Mouse (Mus musculus): ENCODE measurements around the gene Nckap1l. TPM values are rescaled to one million over a fixed set of nuclear protein-coding genes. Genes with fewer than 3 reads are reported as not detected.

The Nckap1l gene
- polyA plus RNA-seq, 1 experiment from 2014 or later = 3.2 TPM

DNA sequence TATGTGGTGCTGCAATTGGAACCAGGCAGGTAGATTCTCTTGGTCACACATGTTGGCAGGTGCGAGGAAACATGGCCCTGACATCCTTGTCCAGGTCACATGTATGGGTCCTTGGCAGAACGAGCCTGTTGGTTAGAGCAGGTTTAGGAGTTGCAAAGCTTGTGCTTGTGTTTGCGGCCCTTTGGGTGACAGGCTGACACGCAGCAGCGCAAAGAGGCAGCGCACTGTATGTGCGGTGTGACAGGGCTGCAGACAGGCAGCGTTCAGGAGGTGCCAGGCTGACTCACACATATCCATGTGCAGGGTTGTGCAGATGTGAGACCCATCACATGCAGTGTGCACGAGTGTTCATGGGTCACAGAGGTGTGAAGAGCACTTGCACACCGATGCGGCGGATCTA is 50.1 kb downstream of the Nckap1l start:
- no peak for DNase-seq (ENCODE audit: low spot score)
- ATAC-seq (replicated peaks; ENCODE audit: low FRiP score, low TSS enrichment, low read depth) = no peak
- no peak overlapping the region for H3K27ac ChIP-seq (ENCODE audit: low read depth)
- H3K4me3 ChIP-seq (ENCODE audit: low read depth, low read length) = peak overlapping the region; percentile 45; the same call in 1 of the 2 replicates
- peaks cover 28% of the 10 kb centered on the region for H3K27me3 ChIP-seq (replicated peaks; ENCODE audit: control insufficient read depth, insufficient read depth, low read length)
- H3K36me3 ChIP-seq (ENCODE audit: control insufficient read depth, insufficient read depth, low read length) = no peaks in the 10 kb centered on the region
- H3K9me3 ChIP-seq (ENCODE audit: control insufficient read depth, low read length) = no peaks in the 10 kb centered on the region
- WGBS = 42% methylated on average over 12 of the region's 12 CpGs
- peak overlapping the region; percentile 95 for H3K4me2 ChIP-seq (ENCODE audit: low read length)
- H3K4me1 ChIP-seq (replicated peaks; ENCODE audit: control insufficient read depth, insufficient read depth, low read length) = 0 out of 2 replicates have a peak, but pooled peaks cover 2% of the 10 kb centered on the region
- no peak overlapping the region for H3K9ac ChIP-seq (ENCODE audit: low read length)

DNA sequence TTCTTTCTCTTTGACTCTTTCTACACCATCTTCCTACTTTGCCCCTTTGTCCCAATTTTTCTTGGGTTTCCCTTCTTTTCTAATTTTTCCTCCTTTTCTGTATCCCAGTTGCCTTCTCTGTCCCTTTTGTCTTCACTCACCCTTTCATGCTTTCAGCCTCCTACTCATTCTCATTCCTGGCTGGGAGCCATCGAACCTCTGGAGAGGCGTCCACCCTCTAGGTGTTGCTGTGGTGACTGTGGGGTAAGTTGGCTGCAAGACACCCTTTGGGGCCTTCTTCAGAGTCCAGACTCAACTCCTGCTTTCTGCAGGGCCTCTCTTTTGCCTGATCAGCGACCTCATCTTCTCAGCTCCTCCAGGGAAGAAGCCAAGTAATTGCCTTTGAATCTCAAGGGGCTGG is 55.7 kb downstream of the Nckap1l start:
- Histone ChIP-seq H3K27me3 (replicated peaks; ENCODE audit: control insufficient read depth, insufficient read depth, low read length) (peaks cover 18% of the 10 kb centered on the region), H3K9me3 (ENCODE audit: control insufficient read depth, low read length) (no peaks in the 10 kb centered on the region), H3K36me3 (ENCODE audit: control insufficient read depth, insufficient read depth, low read length) (no peaks in the 10 kb centered on the region), H3K4me3 (ENCODE audit: low read depth, low read length) (no peak overlapping the region), H3K9ac (ENCODE audit: low read length) (no peak overlapping the region), H3K4me2 (ENCODE audit: low read length) (no peak overlapping the region), H3K4me1 (replicated peaks; ENCODE audit: control insufficient read depth, insufficient read depth, low read length) (peaks cover 3% of the 10 kb centered on the region; the same call in 1 of the 2 replicates), H3K27ac (ENCODE audit: low read depth) (no peak overlapping the region)
- no peak for ATAC-seq (replicated peaks; ENCODE audit: low FRiP score, low TSS enrichment, low read depth)
- WGBS = 59% methylated on average over 3 of the region's 3 CpGs
- DNase-seq (ENCODE audit: low spot score) = no peak

DNA sequence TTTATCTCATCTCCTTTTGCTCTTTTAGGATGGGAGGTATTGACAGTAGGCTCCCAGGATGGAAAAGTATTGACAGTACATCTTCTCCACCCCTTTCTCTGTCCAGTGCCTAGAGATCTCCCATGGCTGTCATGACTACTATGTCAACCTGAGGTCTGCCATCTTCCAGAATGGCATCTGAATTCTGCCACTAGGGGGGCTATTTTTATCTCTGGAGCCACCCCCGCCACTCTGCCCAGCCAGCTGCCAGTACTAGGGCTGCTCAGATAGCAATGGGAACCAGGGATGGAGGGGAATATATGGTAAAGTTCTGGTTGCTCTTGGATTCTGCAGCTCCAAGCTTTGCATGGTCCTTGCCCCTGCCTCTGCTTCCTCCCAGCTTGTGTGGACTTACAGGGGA is 58.1 kb downstream of the Nckap1l start:
- peaks cover 8% of the 10 kb centered on the region; the same call in 1 of the 2 replicates for H3K4me1 ChIP-seq (replicated peaks; ENCODE audit: control insufficient read depth, insufficient read depth, low read length)
- H3K36me3 ChIP-seq (ENCODE audit: control insufficient read depth, insufficient read depth, low read length) = no peaks in the 10 kb centered on the region
- H3K4me2 ChIP-seq (ENCODE audit: low read length) = no peak overlapping the region
- H3K9ac ChIP-seq (ENCODE audit: low read length) = no peak overlapping the region
- ATAC-seq (replicated peaks; ENCODE audit: low FRiP score, low TSS enrichment, low read depth) (no peak), DNase-seq (ENCODE audit: low spot score) (no peak)
- WGBS = 74% methylated on average over 1 of the region's 1 CpGs
- H3K9me3 ChIP-seq (ENCODE audit: control insufficient read depth, low read length) = no peaks in the 10 kb centered on the region
- no peak overlapping the region for H3K4me3 ChIP-seq (ENCODE audit: low read depth, low read length)
- 0 out of 2 replicates have a peak, but pooled peaks cover 4% of the 10 kb centered on the region for H3K27me3 ChIP-seq (replicated peaks; ENCODE audit: control insufficient read depth, insufficient read depth, low read length)
- H3K27ac ChIP-seq (ENCODE audit: low read depth) = no peak overlapping the region

DNA sequence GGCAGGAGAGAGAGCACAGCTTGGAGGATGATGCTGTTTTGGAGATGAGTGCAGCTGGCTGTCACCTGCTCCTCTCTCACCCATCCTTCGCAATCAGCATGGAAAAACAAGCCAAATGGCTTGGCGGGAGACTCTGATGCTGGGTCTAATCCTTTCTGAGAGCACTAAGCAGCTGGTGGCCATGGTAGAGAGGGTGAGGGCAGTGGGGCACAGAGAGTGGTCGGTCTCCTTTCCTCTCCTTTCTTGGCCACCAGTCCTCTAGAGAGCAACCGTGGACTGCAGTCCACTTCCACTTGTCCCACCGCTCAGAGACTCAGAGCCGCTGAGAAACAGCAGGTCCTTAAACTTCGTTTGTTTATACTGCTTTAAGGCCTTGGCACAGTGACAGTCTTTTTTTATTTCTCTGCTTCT is 60.0 kb downstream of the Nckap1l start:
- Histone ChIP-seq H3K27ac (ENCODE audit: low read depth) (no peak overlapping the region), H3K4me2 (ENCODE audit: low read length) (peak overlapping the region; percentile 52), H3K4me1 (replicated peaks; ENCODE audit: control insufficient read depth, insufficient read depth, low read length) (peaks cover 8% of the 10 kb centered on the region; the same call in 1 of the 2 replicates), H3K9me3 (ENCODE audit: control insufficient read depth, low read length) (no peaks in the 10 kb centered on the region), H3K9ac (ENCODE audit: low read length) (no peak overlapping the region), H3K36me3 (ENCODE audit: control insufficient read depth, insufficient read depth, low read length) (no peaks in the 10 kb centered on the region), H3K4me3 (ENCODE audit: low read depth, low read length) (peak overlapping the region; percentile 32; the same call in 1 of the 2 replicates), H3K27me3 (replicated peaks; ENCODE audit: control insufficient read depth, insufficient read depth, low read length) (0 out of 2 replicates have a peak, but pooled peaks cover 4% of the 10 kb centered on the region)
- no peak for DNase-seq (ENCODE audit: low spot score)
- 9% methylated on average over 7 of the region's 7 CpGs for WGBS
- peak; percentile 40 for ATAC-seq (replicated peaks; ENCODE audit: low FRiP score, low TSS enrichment, low read depth)

DNA sequence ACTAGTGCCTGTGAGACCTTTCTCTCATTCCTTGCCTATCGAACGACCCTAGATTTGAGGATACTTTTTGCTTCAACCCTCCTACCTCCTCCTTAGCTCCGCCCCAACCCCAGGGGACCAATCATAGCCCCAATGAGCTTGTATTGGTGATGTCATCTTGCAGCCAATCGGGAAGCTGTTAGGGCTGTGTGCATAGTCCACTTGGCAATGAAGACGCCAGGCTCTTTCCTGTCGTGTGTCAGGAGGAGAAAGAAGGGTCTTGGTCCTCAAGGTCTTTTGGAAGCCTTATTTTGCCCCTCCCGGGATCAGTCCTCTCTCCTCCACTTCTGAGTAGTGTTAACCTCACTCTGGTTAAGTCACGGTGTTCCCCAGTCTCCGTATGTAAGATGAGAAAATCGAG is 60.5 kb downstream of the Nckap1l start:
- Histone ChIP-seq H3K4me3 (ENCODE audit: low read depth, low read length) (peak overlapping the region; percentile 32), H3K9ac (ENCODE audit: low read length) (0 out of 2 replicates have a peak overlapping the region, but pooled peaks have one; percentile 21), H3K9me3 (ENCODE audit: control insufficient read depth, low read length) (no peaks in the 10 kb centered on the region), H3K4me1 (replicated peaks; ENCODE audit: control insufficient read depth, insufficient read depth, low read length) (peaks cover 8% of the 10 kb centered on the region; the same call in 1 of the 2 replicates), H3K4me2 (ENCODE audit: low read length) (peak overlapping the region; percentile 52), H3K27me3 (replicated peaks; ENCODE audit: control insufficient read depth, insufficient read depth, low read length) (0 out of 2 replicates have a peak, but pooled peaks cover 4% of the 10 kb centered on the region), H3K36me3 (ENCODE audit: control insufficient read depth, insufficient read depth, low read length) (no peaks in the 10 kb centered on the region), H3K27ac (ENCODE audit: low read depth) (0 out of 2 replicates have a peak overlapping the region, but pooled peaks have one; percentile 14)
- 4% methylated on average over 10 of the region's 10 CpGs for WGBS
- ATAC-seq (replicated peaks; ENCODE audit: low FRiP score, low TSS enrichment, low read depth) = peak; percentile 97
- peak; percentile 81 for DNase-seq (ENCODE audit: low spot score)

DNA sequence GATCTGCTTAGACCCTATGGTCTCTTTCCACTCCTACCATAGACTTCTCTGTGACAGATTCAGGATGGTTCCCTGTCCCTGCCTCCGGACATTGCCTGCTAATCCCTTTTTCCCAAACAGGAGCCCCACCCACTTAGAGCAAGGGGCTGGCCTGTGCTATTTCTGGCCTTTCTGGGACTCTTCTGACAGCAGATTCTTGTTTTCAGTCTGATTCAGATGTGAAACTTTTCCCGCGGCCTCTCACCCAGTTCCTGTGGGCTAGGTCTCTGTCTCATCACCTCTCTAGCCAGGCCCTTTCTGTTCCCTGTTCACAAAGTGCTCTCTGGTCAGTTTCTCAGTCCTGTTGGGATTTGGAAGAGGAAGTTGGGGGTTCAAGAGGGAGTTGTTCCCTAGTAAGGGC is 61.3 kb downstream of the Nckap1l start:
- peak overlapping the region; percentile 52; the same call in 1 of the 2 replicates for H3K4me2 ChIP-seq (ENCODE audit: low read length)
- DNase-seq (ENCODE audit: low spot score) (no peak), ATAC-seq (replicated peaks; ENCODE audit: low FRiP score, low TSS enrichment, low read depth) (no peak)
- H3K36me3 ChIP-seq (ENCODE audit: control insufficient read depth, insufficient read depth, low read length) = no peaks in the 10 kb centered on the region
- no peak overlapping the region for H3K4me3 ChIP-seq (ENCODE audit: low read depth, low read length)
- H3K27me3 ChIP-seq (replicated peaks; ENCODE audit: control insufficient read depth, insufficient read depth, low read length) = 0 out of 2 replicates have a peak, but pooled peaks cover 4% of the 10 kb centered on the region
- 14% methylated on average over 3 of the region's 3 CpGs for WGBS
- peaks cover 8% of the 10 kb centered on the region; the same call in 1 of the 2 replicates for H3K4me1 ChIP-seq (replicated peaks; ENCODE audit: control insufficient read depth, insufficient read depth, low read length)
- no peak overlapping the region for H3K9ac ChIP-seq (ENCODE audit: low read length)
- no peaks in the 10 kb centered on the region for H3K9me3 ChIP-seq (ENCODE audit: control insufficient read depth, low read length)
- no peak overlapping the region for H3K27ac ChIP-seq (ENCODE audit: low read depth)

DNA sequence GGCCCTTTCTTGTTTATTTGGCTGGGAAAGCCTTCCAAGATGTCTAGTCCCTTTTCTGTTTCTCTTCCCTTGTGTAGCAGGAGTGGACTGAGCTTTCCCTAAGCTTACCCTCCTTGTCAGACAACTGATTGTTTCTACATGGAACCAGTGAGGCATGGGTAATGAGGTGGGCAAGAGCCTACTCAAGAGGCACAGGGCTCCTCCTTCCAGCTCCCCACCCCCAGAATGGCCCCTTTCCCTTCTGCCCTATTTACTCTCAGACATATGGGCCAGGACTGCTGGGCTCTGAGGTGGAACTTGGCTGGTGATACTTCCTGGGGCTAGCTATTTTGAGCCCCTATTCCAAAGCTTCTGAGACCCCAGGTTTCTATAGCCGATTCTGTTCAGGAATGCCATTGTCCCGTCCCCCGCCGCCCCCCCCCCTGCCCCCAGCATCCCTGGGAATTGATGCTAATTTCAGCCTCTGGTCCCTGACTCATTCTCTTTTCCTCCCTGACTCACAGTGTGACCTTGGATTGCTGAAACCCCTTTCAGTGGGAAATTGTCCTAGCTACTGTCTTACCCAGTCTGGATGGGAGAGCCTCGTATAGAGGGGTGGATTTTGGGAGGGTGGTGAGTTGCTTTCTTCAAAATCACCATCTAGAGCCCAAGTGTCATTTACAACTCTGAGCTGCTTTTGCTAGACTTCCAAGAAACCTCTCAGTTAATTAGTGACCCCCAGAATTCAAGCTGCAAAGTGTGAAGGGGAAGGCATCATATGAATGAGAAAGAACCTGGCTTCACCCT is 65.2 kb downstream of the Nckap1l start:
- Histone ChIP-seq H3K27me3 (replicated peaks; ENCODE audit: control insufficient read depth, insufficient read depth, low read length) (no peaks in the 10 kb centered on the region), H3K4me2 (ENCODE audit: low read length) (no peak overlapping the region), H3K27ac (ENCODE audit: low read depth) (no peak overlapping the region), H3K4me1 (replicated peaks; ENCODE audit: control insufficient read depth, insufficient read depth, low read length) (peaks cover 8% of the 10 kb centered on the region; the same call in 1 of the 2 replicates), H3K9ac (ENCODE audit: low read length) (no peak overlapping the region), H3K36me3 (ENCODE audit: control insufficient read depth, insufficient read depth, low read length) (no peaks in the 10 kb centered on the region), H3K4me3 (ENCODE audit: low read depth, low read length) (no peak overlapping the region), H3K9me3 (ENCODE audit: control insufficient read depth, low read length) (no peaks in the 10 kb centered on the region)
- 24% methylated on average over 5 of the region's 5 CpGs for WGBS
- no peak for ATAC-seq (replicated peaks; ENCODE audit: low FRiP score, low TSS enrichment, low read depth)
- DNase-seq (ENCODE audit: low spot score) = no peak

DNA sequence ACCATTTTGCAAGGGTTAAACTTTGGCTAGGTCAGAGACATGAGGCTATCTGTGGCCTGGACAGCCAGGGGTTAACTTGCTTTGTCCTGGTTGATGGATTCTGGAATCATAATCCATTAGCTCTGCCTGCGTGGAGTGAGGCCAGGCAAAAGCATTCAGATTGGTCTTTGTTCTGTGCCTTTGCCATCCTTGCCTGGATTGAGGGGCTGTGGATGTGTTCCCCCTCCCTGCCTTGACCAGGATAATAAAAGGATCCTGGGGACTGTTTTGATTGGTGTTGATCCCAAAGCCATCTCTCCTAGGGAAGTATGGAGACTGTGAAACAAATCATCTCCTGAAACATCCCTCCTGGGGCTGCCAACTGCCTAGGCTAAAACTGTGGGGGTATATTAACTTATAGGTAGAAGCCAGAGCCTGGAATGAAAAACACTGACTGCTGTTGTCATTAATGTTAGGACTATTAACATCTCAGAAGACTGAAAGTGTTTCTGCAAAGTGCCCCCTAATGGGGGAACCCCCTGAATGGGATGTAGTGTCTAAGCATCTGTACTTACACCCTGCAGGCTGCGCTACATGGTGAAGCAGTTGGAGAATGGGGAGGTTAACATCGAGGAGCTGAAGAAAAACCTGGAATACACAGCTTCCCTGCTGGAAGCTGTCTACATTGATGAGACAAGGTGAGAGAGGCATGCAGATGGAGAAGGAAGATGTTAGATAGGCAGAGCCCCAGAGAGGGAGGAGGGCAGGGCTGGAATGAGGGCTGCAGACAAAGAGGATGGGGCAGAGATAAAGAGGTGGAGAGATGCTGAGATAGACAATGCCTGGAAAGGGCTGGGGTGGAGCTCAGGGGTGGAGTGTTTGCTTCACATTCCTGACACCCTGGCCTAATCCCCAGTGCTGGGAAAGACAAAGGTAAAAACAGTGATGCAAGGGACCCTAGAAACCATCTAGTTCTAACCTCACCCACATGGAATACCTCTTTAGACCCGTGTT is 66.1 kb downstream of the Nckap1l start:
- Histone ChIP-seq H3K27ac (ENCODE audit: low read depth) (no peak overlapping the region), H3K9ac (ENCODE audit: low read length) (no peak overlapping the region), H3K9me3 (ENCODE audit: control insufficient read depth, low read length) (no peaks in the 10 kb centered on the region), H3K36me3 (ENCODE audit: control insufficient read depth, insufficient read depth, low read length) (no peaks in the 10 kb centered on the region), H3K4me2 (ENCODE audit: low read length) (no peak overlapping the region), H3K4me3 (ENCODE audit: low read depth, low read length) (no peak overlapping the region), H3K4me1 (replicated peaks; ENCODE audit: control insufficient read depth, insufficient read depth, low read length) (peaks cover 3% of the 10 kb centered on the region; the same call in 1 of the 2 replicates), H3K27me3 (replicated peaks; ENCODE audit: control insufficient read depth, insufficient read depth, low read length) (no peaks in the 10 kb centered on the region)
- ATAC-seq (replicated peaks; ENCODE audit: low FRiP score, low TSS enrichment, low read depth) = no peak
- no peak for DNase-seq (ENCODE audit: low spot score)
- WGBS = 35% methylated on average over 4 of the region's 4 CpGs

Data from intestine, embryonic 14.5 days (tissue).